Mouse (Mus musculus): ENCODE measurements at regions not wholly inside any gene's neighbourhood (a gene's known extent, or its start where the extent isn't known, plus 50 kb on each side); places are given as distances from the start of the nearest gene placed in this dataset.

- no peak for TF ChIP-seq CTCF (IDR thresholded peaks at IDR 0.05)
- no peak for TF ChIP-seq EP300 (IDR thresholded peaks at IDR 0.05)
These were observed 290.9 kb upstream of the Id2 start for GRCm38 (mm10) chr12:25387791-25388280.

Data from lung, postnatal 0 days (tissue).